Mouse (Mus musculus) G1E (cell line): ENCODE data around the gene Dnm3. TPM values are rescaled to one million over a fixed set of nuclear protein-coding genes. Genes with fewer than 3 reads are reported as not detected.

Experiments
- ATAC-seq: 2 replicates; pipeline ENCODE4 v1.8.0; 2016; ENCODE audit warnings: mild to moderate bottlenecking; ENCODE audit not compliant: insufficient number of reproducible peaks, poor library complexity, low FRiP score, severe bottlenecking; ENCODE audit errors: extremely low read depth
- DNase-seq: peaks from one replicate; pipeline ENCODE4 v3.0.0; 2012; ENCODE audit warnings: low spot score
- H3K27me3 ChIP-seq: 2 replicates; pipeline ENCODE4 v1.6.1; 2012; ENCODE audit warnings: mild to moderate bottlenecking, low read length, inconsistent platforms; ENCODE audit not compliant: insufficient read depth
- H3K36me3 ChIP-seq: replicated peaks from 2 replicates; pipeline ENCODE3; 2012; ENCODE audit warnings: mild to moderate bottlenecking, inconsistent platforms
- H3K4me1 ChIP-seq: 2 replicates; pipeline ENCODE4 v1.6.1; 2012; ENCODE audit warnings: low read depth, low read length, inconsistent platforms, mixed read lengths; ENCODE audit not compliant: insufficient read depth
- H3K4me3 ChIP-seq: 2 replicates; pipeline ENCODE4 v1.5.1; 2012; ENCODE audit warnings: low read depth, mild to moderate bottlenecking, inconsistent platforms, low read length, moderate library complexity, mixed read lengths
- H3K9me3 ChIP-seq: replicated peaks from 2 replicates; pipeline ENCODE4 v1.6.1; 2012; ENCODE audit warnings: inconsistent platforms
- CTCF ChIP-seq: IDR thresholded peaks from 2 replicates; pipeline ENCODE4 v1.5.1; 2012; ENCODE audit warnings: low read depth, low read length, inconsistent platforms, mixed read lengths
- GATA1 ChIP-seq: IDR thresholded peaks from 2 replicates; pipeline ENCODE4 v1.6.1; 2012; ENCODE audit warnings: borderline replicate concordance, low read length, inconsistent platforms, mixed read lengths
- GATA2 ChIP-seq: IDR thresholded peaks from 2 replicates; pipeline ENCODE4 v1.6.1; 2012; ENCODE audit warnings: low read depth, low read length, inconsistent platforms, borderline replicate concordance
- POLR2AphosphoS5 ChIP-seq: IDR thresholded peaks from 2 replicates; pipeline ENCODE4 v1.6.1; 2012; ENCODE audit warnings: low read depth, low read length, inconsistent platforms; ENCODE audit not compliant: insufficient replicate concordance
- TAL1 ChIP-seq: conservative IDR thresholded peaks from 2 replicates; pipeline ENCODE4 v1.6.1; 2012; ENCODE audit warnings: low read depth, low read length, inconsistent platforms, mixed read lengths
- polyA plus RNA-seq: library from polyadenylated mRNA; stranded (reverse); fragments of >175 nt; gene quantifications from 2 replicates; pipeline ENCODE4 v1.2.3, GENCODE M21; 2012
- total RNA-seq, 2 experiments: library from RNA; stranded (forward) in 1 of 2; stranded (reverse) in 1 of 2; fragments of 200-1000 nt in 1 of 2; fragments of >200 nt in 1 of 2; fragmentation: Nextera tagmentation in 1 of 2; gene quantifications; 2 replicates each; pipeline ENCODE4 v1.2.3; 2014 to 2017

The Dnm3 gene
- total and polyA plus RNA-seq, 3 experiments, result 0.27 to 0.66 TPM; not detected in 1

- ATAC-seq, result no peak
- Histone ChIP-seq H3K4me1 (no peaks in the 10 kb centered on the region), H3K4me3 (no peak overlapping the region), H3K9me3 (no peaks in the 10 kb centered on the region), H3K36me3 (no peaks in the 10 kb centered on the region), H3K27me3 (peaks cover 3% of the 10 kb centered on the region)
- DNase-seq, result no peak
- TF ChIP-seq GATA2 (no peak), TAL1 (no peak), GATA1 (no peak), CTCF (no peak), POLR2AphosphoS5 (no peak)
These were observed 280.8 kb downstream of the Dnm3 start for GRCm38 (mm10) chr1:162196812-162197680.

- no peak for DNase-seq
- H3K4me3 ChIP-seq, result no peak overlapping the region
These were observed 289.1 kb downstream of the Dnm3 start for GRCm38 (mm10) chr1:162188744-162189143.

GRCm38 (mm10) chr1:162187352-162188120 lies 290.3 kb downstream of the Dnm3 start:
- no peak overlapping the region for H3K4me3 ChIP-seq
- ATAC-seq, result no peak

More at GRCm38 (mm10) chr1:162188744-162189143, 289.1 kb downstream of the Dnm3 start:
- no peak for ATAC-seq
- TF ChIP-seq POLR2AphosphoS5 (no peak), CTCF (no peak), GATA1 (no peak), GATA2 (no peak), TAL1 (no peak)
- Histone ChIP-seq H3K36me3 (no peaks in the 10 kb centered on the region), H3K4me1 (no peaks in the 10 kb centered on the region), H3K27me3 (0 out of 2 replicates have a peak, but pooled peaks cover 3% of the 10 kb centered on the region), H3K9me3 (no peaks in the 10 kb centered on the region)

GRCm38 (mm10) chr1:162186470-162187351 lies 291.1 kb downstream of the Dnm3 start:
- TF ChIP-seq TAL1 (no peak), GATA1 (no peak), GATA2 (no peak), CTCF (no peak), POLR2AphosphoS5 (no peak)
- Histone ChIP-seq H3K4me1 (no peaks in the 10 kb centered on the region), H3K9me3 (no peaks in the 10 kb centered on the region), H3K27me3 (peaks cover 3% of the 10 kb centered on the region; the same call in 1 of the 2 replicates), H3K36me3 (no peaks in the 10 kb centered on the region), H3K4me3 (no peak overlapping the region)
- ATAC-seq, result no peak
- DNase-seq, result no peak

More at GRCm38 (mm10) chr1:162187352-162188120, 290.3 kb downstream of the Dnm3 start:
- H3K9me3 ChIP-seq, result no peaks in the 10 kb centered on the region
- no peaks in the 10 kb centered on the region for H3K4me1 ChIP-seq
- no peaks in the 10 kb centered on the region for H3K36me3 ChIP-seq
- 0 out of 2 replicates have a peak, but pooled peaks cover 3% of the 10 kb centered on the region for H3K27me3 ChIP-seq
- no peak for DNase-seq
- no peak for TF ChIP-seq CTCF
- no peak for TF ChIP-seq TAL1
- no peak for TF ChIP-seq GATA1
- TF ChIP-seq POLR2AphosphoS5, result no peak
- TF ChIP-seq GATA2, result no peak

- no peaks in the 10 kb centered on the region for H3K36me3 ChIP-seq
- H3K27me3 ChIP-seq, result peaks cover 7% of the 10 kb centered on the region; the same call in 1 of the 2 replicates
- H3K4me3 ChIP-seq, result no peak overlapping the region
- H3K4me1 ChIP-seq, result no peaks in the 10 kb centered on the region
- no peaks in the 10 kb centered on the region for H3K9me3 ChIP-seq
- no peak for TF ChIP-seq GATA2
- TF ChIP-seq POLR2AphosphoS5, result no peak
- no peak for TF ChIP-seq TAL1
- no peak for TF ChIP-seq CTCF
- TF ChIP-seq GATA1, result no peak
- no peak for ATAC-seq
- DNase-seq, result no peak
These were observed 293.7 kb downstream of the Dnm3 start for GRCm38 (mm10) chr1:162184003-162184748.
